Mouse (Mus musculus) c-Kit-positive CD71-positive TER-119-positive erythroid progenitor cells, embryonic 14.5 days (primary cell): Measurements from ENCODE around the gene Eps8l3.

Experiments used
- DNase-seq: peaks from one replicate; pipeline ENCODE4 v3.0.0-alpha.2; 2013; ENCODE audit warnings: low spot score

Gene Eps8l3

DNA sequence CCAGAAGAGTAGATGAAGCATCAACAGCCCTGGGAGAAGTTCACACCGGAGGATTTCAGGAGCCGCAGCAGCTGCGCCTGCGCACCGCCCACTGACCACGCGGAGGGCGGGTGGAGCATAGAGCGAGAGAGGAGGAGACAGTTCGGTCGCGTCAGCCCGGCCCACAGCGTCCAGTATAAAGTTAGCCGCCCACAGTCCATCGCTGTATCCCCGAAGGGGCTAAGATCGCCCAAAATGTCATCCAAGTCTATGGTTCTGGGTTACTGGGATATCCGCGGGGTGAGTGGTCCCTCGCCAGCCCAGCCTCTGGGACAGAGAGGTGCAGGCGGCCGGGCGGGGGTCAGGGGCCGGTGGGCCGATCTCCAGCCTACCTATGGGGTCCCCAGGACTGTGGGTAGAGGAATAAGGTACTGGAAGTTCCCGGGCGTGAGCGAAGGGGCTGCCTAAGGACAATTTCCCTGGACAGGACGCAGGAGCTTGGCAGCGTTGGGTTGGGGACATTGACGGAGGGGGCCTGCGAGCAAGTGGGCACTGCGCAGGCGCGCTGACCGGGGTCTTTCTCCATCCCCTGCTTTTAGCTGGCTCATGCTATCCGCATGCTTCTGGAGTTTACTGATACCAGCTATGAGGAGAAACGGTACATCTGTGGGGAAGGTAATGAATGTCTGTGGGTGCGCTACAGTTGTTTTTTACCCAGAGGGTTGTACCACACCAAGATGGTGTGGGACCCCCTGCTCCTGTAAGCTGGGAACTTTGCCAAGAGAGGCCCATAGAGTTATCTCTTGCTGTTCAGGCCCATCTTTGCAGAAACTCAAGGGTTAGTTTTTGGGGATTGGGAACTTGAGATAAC is 18.9 kb downstream of the Eps8l3 start, which contains the start of gene Gstm5:
Gene Gstm5 (plus strand): TSS at position 102 of the 850 bp plus-strand sequence.
- DNase-seq = peak; percentile 79

DNA sequence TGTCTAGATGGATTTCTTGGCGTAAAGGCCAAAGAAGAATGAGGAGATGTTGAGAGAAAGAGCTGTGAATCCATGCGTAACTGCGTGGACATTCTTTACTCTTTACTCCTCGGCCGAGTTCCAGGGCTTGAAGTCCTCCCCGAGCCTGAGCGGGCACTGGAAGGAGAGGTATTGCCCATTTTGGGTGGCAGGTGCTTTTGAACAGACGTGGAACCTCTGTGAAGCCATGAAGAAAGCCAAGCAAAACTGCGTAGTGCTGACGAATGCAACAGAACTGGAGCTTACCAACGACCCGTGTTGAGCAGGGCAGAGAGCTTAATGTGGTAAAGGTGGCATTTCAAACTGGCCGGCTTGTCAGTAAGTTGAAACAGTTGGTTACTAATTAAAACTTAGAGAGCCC is 21.7 kb downstream of the Eps8l3 start:
- DNase-seq = no peak

DNA sequence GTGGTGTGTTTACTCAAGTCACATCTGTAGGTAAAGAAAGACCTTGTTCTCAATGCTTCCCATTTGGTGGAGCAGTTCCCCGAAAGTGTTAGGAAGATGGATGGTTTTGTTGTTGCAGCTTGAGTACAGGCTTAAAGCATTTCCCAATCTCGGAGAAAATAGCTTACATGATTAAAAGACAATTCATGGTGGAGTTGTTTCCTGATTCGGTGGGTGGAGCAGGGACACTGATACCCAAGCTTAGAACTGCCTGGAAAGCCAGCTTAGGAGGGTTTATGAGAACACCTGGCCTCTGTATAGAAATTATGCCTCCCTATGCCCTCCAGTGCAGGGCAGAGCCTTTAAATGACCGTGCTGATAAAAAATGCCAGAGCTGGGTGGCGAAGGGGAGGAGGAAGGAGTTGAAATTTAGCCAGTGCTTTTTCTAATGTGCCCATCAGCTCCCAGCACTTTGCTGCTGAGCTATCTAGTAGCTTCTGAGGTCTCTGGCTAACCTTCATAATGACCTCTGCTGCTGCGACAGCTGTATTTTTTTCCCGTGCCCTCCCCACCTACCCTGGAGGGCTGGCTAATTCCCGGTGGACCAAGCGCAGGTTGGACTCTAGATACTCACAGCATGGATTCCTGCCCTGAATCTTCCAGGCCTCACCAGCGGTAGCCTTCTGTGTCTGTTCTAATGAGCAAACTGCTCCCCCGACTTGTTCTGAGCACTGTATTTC is 24.1 kb downstream of the Eps8l3 start:
- DNase-seq = no peak

DNA sequence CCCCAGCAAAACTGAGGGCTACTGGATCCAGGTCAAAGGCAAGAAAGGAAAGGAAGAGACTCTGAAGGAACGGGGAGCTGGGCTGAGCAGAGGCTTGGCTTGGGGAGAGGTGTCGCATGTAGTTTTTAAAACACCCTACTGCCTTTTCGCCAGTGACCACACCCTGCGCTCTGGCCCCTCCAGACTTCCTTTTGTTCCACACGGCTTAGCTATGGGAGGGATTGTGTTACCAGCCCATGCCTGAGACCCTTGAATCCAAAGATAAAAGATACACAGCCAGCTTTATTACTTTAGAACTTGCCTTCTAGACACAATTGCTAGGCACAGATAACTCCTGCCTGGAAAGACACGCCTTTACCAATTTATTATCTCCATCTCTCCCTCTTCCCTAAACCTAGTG is 28.9 kb downstream of the Eps8l3 start:
- no peak for DNase-seq

DNA sequence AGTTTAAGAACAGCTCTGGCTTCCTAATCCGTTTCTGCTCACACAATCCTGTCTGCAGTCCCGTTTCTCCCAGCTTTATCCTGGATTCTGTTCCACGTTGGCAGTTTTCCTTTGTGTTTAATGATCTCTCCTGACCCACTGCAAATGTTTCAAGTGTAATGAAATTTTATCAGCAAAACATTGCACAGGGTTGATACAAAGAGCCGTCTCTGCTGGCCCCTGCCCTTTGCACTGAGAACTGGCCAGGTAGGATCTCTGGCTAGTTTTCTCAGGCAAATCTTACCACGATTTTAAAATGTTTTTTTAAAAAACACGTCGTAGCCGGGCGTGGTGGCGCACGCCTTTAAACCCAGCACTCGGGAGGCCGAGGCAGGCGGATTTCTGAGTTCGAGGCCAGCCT is 39.6 kb downstream of the Eps8l3 start:
- no peak for DNase-seq

DNA sequence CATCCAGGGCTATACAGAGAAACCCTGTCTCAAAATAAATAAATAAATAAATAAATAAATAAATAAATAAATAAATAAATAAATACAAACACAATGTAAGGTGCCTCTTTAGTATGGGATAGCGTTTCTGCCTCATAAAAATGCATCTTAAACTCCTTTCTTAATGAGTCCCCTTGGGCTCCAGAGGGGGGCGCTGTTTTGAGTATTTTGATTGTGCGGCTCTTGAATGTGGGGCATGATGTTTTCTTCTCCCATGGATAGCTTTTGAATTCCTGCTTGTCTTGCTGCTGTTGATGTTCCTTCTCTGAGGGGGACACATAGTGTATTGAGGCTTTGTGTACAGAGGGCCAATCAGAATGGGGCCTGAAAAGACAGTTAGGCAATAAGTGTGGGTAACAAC is 40.1 kb downstream of the Eps8l3 start:
- DNase-seq = no peak

DNA sequence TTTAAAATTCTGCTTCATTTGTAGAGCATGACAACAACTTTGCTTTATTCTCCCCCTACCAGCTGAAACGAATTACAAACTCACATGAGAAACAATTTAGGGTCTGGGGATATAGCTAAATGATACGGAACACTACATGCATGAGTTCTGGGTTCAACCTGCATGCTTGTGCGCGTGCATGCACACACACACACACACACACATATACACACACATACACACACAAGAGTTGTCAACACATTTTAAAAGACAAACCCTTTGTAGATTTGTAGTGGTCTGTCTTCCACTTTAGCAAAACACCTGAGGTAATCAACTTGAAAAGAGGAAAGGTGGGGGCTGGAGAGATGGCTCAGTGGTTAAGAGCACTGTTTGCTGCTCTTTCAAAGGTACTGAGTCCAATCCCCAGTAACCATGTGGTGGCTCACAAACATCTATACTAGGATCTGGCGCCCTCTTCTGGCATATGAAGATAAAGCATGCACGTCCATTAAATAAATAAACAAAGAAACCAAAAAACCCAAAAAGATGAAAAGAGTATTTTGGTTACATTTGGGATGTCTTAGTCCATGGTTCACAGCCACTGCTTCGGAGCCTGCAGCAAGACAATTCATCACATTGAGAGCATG is 40.9 kb downstream of the Eps8l3 start:
- peak; percentile 71 for DNase-seq

DNA sequence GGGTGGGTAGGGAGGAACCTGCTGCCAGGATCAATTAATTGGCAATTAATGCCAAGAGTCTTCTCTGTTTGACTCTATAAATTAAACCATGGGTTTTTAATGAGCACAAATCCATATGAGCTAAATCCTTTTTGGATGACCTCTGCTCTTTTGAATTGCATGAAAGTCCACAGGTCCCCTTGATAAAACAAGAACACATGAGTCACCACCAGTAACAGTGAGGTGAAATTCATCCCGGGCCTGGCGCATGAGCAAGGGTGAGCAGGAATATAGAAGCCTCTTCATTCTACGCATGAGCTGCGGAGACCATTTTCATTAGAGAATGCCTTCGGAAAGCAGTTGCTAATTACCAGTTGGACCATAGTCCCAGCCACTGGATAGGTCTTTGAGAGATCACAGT is 43.3 kb downstream of the Eps8l3 start:
- no peak for DNase-seq

DNA sequence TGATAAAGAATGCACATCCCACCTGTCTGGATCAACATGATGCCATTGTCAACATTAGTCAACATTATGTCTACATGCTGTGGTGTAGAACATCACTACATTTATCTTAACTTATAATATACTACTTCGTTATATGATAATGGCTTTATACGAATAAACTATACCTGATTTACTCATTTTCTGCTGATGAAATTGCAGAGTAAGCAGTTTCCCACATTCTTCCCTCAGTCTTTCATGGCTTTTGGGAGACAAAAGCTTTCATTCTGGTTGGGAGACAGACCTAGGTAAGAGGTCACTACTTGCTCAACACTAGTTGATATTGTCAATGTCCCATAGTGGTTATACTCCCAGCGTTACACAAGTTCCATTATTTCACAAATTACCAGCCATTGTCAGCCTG is 48.3 kb downstream of the Eps8l3 start:
- no peak for DNase-seq

DNA sequence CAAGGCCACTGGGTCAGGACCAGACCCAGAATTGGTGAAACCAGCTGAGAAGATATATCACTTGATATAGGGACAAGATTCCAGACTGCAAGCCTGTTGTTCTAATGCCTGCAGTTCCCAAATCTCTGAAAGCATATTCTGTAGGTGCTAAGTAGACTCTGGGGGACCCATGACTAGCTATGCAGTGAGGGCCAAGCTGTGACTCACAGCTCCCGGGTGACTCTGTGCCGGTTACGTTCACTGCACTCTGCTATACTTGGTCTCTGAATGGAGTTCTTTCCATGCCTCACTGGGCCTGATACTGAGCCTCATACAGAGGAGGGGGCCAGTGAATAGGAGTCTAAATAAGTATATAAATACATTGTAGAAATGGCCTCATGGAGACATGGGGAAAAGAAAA is 50.8 kb downstream of the Eps8l3 start:
- DNase-seq = no peak

DNA sequence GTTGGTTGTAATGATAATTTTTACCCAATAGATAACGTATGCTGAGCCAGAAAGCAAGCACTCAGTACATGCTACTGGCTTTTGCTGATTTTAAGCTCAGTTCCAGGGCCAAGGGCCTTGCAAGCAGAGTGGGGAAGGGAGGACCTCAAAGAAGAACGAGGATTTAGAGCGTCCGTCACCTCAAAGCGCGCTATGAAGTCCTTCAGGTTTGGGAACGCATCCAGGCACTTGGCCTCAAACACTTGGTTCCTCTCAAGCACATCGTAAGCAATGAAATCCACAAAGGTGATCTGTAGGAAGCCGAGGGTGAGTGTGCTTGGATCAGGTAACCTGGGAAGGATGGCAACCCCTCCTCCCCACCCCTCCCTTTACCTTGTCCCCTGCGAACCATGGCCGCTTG is 51.7 kb downstream of the Eps8l3 start:
- DNase-seq = no peak

DNA sequence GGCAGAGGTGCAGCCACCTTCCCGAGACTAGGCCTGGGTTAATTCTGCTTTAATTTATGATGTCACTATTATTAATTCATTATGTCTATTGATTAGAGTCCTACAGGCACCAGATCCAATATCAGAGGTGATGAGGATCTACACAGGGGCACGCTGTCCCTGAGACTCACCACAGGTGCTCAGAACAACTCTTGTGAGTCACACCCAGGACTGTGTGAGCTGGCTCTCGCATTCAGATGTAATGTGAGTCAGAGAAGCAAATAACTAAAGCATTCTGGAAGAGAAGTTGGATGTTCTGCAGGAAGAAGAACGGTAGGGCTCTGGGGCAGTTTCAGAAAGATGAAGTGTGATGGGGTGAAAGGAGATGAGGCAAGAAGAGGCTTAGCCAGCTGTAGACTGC is 52.2 kb downstream of the Eps8l3 start:
- no peak for DNase-seq

DNA sequence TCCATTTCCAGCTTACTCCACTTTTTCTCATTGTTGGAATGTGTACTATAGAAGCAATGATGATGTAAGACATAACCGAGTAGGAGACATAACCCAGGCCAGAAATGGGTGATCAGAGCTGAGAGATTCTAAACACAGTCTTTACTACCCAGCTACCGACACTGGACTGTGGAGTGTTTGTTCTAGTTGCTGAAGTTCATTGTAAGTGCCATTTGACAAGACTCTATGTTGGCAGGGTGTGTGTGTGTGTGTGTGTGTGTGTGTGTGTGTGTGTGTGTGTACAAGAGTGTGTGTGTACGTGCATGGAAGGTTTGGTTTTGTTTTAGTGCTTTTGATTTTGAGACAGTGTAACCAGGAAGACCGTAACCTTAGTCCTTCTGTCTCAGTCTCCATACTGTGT is 52.7 kb downstream of the Eps8l3 start:
- no peak for DNase-seq

DNA sequence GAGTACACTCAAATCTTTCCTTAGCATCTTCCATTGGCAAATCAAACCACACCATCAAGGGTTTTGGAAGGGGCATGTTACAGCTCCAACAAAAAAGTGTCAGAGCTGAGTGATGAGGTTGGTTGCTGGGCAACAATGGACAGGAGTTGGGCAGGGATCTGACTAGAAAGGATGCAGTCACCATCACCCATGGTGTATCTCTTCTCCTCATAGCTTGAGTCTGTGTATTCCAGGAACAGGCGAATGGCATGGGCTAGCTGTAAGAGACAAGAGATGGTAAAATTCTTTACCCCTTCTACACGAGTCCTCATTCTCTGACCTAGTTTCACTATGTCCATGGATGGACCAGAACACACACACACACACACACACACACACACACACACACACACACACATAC is 54.1 kb downstream of the Eps8l3 start:
- no peak for DNase-seq

DNA sequence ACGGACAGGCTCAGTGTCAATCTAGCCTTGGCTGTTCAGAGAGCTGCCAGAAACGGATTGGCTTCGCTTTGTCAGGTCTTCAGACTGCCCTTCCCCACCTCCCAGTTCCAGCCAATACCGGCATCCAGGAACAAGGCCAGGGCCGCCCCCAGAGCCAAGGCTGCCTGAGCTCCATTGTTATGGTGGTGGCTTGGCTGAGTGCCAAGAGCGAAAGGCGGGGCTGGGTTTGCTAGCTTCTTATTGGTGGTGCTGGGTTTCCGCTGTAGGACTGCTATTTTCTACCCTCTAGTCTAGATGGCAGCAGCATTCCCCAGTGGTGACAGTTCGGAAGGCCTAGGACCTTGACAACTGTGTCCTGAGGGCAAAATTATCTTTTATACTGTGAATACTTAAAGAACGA is 54.6 kb downstream of the Eps8l3 start, which contains the start of gene Gstm7:
Gene Gstm7 (minus strand): TSS at position 148 of the 400 bp plus-strand sequence.
- DNase-seq = peak; percentile 75

DNA sequence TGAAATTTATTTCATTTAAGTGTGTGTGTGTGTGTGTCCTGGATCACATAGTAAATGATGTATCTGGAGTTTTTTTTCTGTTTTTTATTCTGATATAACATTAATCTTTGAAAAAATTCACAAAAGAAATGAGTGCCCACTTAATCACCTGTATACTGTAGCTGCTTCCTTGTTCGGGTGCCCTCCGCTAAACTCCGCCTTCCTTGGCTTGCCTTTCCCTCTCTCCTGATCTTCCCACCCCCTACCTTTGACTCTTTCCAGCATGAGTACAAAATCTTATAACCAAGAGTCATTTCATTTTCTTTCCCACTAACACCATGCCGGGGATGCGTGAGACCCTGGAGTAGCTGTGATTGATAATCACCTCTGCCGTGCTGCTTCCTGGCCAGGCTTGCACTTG is 55.1 kb downstream of the Eps8l3 start:
- DNase-seq = no peak

DNA sequence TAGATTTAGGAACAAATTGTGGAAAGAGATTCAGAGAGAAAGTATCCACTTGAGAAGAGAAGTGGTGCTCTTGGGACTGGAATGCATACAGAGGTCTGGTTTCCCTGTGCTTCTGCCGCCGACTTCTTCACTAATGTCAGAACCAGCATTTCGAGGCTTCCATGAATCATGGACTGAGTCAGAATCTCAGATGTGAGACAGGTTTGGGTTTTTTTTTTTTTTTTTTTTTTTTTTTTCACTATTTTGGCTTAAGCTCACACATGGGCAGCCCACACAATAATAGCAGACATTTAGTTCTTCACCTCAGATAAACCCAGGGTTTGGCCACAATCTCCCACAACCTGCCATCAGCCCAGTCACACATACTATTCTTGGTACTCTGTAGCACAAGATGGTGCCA is 58.2 kb downstream of the Eps8l3 start:
- no peak for DNase-seq

DNA sequence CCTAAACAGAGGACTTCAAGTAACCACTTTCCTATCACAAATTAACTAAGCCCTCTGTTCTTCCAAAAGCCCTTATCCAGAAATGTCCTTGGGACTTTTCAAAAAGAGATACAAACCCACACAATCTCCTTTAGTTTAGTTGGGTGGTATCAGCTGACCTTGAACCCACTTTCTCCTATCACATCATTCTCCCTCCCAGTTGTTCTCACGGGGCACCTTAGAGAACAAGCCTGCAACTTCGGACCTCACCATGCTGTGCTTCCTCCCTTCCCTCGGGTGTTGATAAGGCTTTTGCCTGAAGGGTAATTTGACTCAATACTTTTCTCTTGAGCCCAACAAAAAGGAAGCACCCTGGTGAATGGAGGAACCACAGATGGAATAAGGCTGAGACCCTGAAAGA is 58.9 kb downstream of the Eps8l3 start:
- DNase-seq = no peak

DNA sequence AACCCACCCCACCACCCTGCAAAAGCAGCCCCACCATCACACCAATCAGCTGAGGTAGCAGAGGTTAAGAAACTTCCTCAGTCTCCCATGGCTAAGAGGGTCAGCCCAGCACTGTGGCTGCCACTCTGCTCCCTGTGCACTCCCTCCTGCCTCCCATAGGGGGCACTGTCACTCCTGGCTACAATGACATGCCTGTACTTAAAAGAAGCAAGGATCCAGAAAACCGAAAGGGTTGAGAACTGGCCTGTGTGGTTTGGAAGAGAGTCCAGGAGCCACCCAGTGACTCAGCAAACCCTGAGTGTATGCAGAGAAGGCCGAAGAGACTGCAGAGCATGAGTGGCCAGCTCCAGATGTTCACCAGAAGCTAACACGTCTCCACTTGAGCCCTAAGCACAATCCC is 62.4 kb downstream of the Eps8l3 start:
- DNase-seq = peak; percentile 33

DNA sequence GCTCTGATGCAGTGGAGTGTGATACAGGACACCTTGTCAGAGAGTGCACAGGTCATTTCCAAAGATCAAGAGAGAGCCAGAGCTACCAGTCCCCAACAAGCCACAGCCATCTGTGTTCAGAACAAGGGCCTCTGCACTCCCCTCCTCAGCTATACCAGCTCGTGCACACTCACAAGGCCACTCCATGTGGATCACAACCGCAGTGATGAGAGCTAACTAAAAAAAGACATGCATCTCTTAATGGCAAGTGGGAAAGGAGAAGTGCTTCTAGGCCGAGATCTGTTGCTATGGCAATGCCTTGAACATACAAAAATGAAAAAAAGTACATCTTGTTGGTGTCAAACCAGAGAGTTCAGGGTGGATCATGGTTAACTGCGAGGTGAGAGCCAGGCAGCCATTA is 62.8 kb downstream of the Eps8l3 start:
- DNase-seq = no peak

DNA sequence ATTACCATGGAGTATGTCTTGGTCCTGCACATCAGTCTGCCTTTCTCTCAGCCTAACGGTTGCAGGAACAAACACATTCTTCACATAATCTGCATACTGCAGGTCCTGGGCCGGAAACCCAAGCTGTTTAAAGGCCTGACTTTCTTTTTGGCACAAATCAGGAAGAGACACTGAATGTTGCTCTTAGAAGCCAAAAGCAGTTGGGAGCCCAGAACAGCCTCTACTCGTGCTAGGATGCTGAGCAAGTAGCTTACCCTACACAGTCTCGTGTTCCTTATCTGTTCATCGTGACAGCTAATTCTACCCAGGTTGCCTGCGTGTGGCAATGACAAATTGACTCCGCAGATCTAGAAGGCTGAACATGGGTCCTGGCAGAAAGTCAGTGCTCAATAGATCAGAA is 63.5 kb downstream of the Eps8l3 start:
- no peak for DNase-seq

DNA sequence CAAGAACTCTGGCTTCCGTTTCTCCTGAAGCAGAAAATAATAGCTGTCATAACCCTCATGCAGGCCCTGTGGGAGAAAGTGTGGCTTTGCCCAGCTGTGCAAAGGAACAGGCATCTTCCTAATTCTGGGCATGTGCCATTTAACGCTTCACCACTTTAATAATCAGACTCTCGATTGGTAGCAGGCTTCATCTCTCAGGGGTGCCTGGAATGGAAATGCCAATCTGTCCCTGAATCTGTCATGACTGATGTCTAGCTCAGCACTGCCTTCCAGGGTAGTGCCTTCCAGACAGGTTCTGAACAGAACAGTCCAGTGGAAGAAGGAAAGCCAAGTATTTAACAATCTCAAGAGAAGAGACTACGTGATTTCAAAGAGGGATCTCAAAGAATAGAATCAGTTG is 64.2 kb downstream of the Eps8l3 start:
- no peak for DNase-seq
